Mouse (Mus musculus) left cerebral cortex, adult 8-10 months (tissue): ENCODE results near the gene Gsto1. TPM values are rescaled to one million over a fixed set of nuclear protein-coding genes. Genes with fewer than 3 reads are reported as not detected.
"Not testable (repeated sequence)": the region's sequence is repeated elsewhere in the genome, so short reads cannot be mapped to it uniquely, and the experiment has no call there.

Experiments used
- DNase-seq, 2 experiments: peaks; one replicate each; pipeline ENCODE4 v3.0.0; 2022; ENCODE audit warnings: low spot score in 2 of 2
- total RNA-seq, 4 experiments: library from RNA; stranded (reverse); gene quantifications; 2 replicates each; pipeline ENCODE4 v1.2.4; 2022

Gene Gsto1
- 10 to 100 TPM; 47.5 to 55.8 (median 51.4) TPM for total RNA-seq

- DNase-seq, result peak; percentile 76 to 82
These were observed at the start of gene Gsto1 for GRCm38 (mm10) chr19:47854796-47855783. Gsto1 (plus strand) TSS chr19:47854970.

- no peak for DNase-seq
These were observed 42.7 kb upstream of the Gsto1 start for GRCm38 (mm10) chr19:47812091-47812490.

GRCm38 (mm10) chr19:47814721-47815120 lies 40.0 kb upstream of the Gsto1 start:
- no peak for DNase-seq

- DNase-seq, result no peak
These were observed 37.1 kb upstream of the Gsto1 start for GRCm38 (mm10) chr19:47817692-47818091.

DNA sequence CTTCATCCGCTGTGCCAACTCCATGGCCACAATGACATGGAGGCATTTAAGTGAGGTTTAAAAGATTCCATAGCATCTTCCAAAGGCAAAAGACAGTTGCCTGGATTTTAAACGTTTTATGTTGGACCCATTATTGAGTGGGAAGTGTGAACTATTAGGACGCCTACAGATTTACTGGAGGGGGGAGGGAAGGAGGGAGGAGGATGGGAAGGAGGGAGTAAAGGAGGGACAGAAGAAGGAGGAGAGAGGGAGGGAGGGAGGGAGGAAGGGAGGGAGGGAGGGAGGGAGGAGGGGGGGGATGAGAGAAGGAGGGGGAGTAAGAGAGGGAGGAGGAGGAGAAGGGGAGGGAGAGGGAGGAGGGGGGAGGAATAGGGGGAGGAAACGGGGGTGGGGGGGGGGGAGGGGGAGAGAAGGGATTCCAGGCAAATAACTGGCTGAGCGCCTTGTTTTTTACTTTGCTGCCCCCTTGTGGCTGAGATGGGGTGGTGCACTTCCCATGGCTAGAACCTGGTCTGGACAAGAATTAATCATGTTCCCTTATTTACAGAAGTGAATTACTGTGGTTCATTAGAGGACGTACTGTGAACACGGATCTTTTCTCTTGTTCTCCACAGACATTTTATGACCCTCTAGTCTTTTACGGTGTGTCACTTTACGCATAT lies 33.8 kb upstream of the Gsto1 start:
- peak; percentile 38 to 56 for DNase-seq

DNA sequence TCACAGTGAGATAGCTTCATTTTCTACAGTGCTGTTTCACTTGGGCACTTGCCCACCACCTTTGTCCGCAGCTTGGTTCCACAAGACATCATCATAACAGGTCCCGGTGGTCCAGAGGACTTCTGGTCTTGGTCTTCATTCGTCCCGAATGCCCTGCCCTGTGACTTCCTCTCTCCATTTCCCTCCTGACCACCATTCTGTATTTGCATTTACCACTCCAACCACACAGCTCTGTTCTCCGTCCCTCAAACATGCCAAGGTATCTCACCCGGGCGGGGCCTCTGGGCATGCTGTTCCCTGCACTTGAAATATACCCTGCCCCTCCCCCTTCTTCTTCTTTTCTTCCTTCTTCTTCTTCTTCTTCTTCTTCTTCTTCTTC lies 33.3 kb upstream of the Gsto1 start:
- DNase-seq, result no peak

- no peak for DNase-seq
These were observed 32.5 kb upstream of the Gsto1 start for GRCm38 (mm10) chr19:47822143-47822796.

DNA sequence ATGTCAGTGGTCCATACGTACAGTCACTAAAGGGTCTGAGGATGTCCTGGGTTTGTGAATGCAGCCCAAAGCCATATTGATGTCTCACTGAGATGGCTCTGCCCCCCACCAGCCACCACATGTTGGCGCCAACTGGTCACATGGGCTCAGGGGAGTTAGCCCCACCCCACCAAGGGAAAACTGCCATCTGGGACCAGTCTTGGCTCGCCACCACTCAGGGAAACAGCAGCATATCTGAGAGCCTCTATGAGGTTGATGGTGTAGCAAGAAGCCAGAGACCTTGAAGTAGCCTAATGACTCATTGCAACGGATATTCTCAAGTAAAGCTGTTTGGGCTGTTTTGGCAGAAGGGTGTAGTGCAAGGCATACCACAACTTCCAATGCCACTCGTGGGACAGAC lies 30.7 kb upstream of the Gsto1 start:
- DNase-seq, result no peak

DNA sequence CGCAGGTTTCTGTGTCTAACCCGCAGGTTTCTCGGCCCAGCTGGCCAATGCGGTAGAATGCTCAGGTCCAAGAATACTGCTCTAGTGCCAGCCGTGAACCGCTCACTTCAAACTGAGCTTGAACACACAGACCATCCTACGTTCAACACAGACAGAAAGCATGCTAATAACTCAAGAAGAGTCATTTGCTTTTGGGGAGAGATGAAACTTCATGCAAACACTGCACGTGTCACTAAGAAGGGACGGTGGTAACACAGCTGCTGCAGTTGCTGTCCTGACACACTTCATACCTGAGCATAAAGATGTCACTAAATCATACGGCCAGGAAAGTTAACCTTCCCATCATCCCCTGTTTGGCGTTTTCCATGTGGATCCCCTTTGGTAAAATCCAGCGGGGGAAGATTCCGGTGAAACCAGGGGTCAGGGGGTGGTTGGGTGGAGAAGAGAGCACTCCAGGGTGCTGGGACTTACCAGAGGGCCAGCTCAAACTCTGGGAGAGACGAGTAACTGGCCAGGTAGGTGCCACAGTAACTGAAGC lies 24.8 kb upstream of the Gsto1 start:
- DNase-seq, result no peak

- no peak for DNase-seq
These were observed 23.7 kb upstream of the Gsto1 start for GRCm38 (mm10) chr19:47831111-47831510.

- DNase-seq, result no peak
These were observed 22.5 kb upstream of the Gsto1 start for GRCm38 (mm10) chr19:47832316-47832715.

DNA sequence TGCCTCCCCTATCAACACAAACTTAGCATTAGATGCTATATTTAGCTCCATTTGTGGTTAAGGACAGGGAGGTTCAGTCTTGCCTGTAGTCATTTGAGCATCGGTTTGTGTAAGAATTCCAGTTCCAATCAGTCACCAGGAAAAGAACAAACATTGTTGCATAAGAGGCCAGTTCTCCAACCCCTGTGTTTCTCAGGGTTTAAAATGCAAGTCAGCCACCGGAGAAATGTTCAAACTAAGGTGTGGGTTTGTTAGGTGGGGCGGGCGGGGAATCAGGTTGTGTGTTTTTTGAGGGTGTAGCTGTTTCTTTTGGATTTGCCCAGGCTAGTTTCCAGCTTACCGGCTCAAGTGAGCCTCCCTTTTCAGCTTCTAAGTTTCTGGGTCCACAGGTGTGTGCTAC lies 20.2 kb upstream of the Gsto1 start:
- no peak for DNase-seq

GRCm38 (mm10) chr19:47835776-47836175 lies 19.0 kb upstream of the Gsto1 start:
- DNase-seq, result no peak

GRCm38 (mm10) chr19:47836701-47837526 lies 17.9 kb upstream of the Gsto1 start:
- peak; percentile 27 to 30 for DNase-seq

DNA sequence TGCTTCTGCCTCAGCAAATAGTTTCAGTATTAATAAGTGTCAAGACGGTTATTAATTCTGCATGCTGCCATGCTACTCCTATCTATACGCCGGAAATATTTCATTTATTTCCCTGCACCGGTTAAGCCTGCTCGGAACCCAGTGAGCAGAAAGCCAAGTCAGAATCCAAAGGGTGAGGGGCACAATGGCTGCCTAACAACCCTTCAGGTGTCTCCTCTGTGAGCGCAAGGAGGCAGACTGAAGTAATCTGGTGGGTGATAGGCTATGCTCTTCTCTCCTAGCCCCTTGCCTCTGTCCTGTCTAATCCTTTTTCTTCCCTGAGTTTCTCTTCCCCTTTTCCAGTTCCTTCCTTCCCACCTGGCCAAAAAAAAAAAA lies 17.3 kb upstream of the Gsto1 start:
- no peak for DNase-seq

GRCm38 (mm10) chr19:47841234-47841633 lies 13.5 kb upstream of the Gsto1 start:
- not testable (repeated sequence) for DNase-seq

DNA sequence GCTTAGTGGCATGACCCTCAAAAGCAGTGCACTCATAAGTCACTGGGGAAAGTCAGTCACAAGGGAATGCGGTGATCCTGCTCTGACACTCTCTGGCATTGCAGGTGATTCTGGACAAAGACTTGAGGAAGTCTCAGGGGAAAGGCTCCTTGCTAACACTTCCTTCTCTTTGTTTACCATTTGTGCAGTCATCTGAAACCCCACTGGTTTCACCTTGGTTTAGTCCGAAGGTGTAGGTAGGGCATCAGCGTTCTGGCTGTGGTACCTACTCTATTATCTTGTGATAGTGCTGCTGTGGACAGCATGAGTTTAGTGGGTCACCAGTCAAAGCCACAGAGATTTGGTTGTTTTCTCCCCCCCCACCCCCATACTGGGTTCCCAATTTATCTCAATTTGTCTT lies 5.0 kb upstream of the Gsto1 start:
- no peak for DNase-seq

- not testable (repeated sequence) for DNase-seq
These were observed 2.6 kb upstream of the Gsto1 start for GRCm38 (mm10) chr19:47852131-47852530.

GRCm38 (mm10) chr19:47853053-47853452 lies 1.7 kb upstream of the Gsto1 start:
- DNase-seq, result no peak

DNA sequence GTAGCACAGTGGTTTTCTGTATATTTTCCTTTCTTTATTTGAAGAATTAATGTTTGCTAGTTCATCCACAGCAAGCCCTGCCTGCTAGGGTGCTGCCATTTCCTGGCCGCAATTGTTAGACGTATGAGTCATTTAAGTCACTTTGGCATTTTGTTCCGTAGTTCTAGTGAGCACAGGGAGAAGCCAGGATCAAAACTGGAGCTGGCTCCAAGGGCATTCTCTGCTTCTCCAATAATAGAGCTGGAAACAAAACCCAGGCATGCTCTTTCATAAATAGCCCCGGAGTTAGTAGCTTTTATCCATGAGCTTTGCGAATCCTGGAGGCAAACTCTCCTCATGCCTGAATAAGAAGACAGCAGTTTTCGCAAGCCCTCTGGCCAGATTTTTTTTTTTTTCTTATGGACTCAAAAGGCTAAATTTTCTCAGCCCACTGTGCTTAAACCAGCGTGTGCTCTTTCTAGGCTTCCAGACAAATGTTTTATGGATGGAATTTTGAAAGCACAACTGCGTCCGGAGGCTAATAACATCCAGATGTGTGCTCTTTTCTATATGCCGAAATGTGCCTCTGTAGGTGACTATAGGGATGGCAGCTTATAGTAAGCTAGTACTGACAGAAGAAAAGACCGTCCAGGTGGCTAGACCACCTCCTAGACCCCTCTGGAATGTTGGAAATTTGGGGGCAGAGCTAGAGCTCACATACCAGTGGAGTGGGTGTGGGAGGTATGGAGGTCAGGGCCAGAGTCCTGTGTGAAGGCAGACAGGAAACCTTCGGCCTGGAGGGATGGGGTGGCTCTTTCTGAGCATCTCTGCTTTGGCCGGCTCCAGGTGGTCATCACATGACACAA lies 597 bp upstream of the Gsto1 start:
- no peak for DNase-seq
